Mouse (Mus musculus): ENCODE data around the gene Mindy4b-ps. TPM values are rescaled to one million over a fixed set of nuclear protein-coding genes. Genes with fewer than 3 reads are reported as not detected.

Gene Mindy4b-ps
- polyA plus RNA-seq, 1 experiment, result not detected

DNA sequence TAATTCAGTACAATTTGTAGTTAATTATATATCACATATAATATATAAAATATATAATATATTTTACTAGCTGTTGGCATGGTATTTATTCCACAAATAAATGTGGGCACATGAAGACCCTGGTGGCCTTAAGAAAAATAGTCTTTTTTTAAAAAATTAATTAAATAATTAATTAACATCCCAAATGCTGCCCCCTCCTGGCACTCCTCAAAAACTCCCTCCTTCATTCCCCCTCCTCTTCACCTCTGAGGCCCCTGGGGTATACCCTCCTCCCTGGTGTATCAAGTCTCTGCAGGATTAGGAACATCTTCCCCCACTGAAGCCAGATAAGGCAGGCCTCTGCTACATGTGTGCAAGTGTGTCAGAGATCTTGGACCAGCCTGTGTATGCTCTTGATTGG lies 73.4 kb downstream of the Mindy4b-ps start:
- Histone ChIP-seq H3K4me3 (ENCODE audit: insufficient read depth, low read length) (no peak overlapping the region), H3K27ac (ENCODE audit: insufficient read depth, low read depth, low read length) (no peak overlapping the region), H3K4me1 (ENCODE audit: control insufficient read depth, insufficient read depth, low read length) (no peaks in the 10 kb centered on the region)
- TF ChIP-seq CTCF (IDR thresholded peaks at IDR 0.05; ENCODE audit: low read depth, low read length), result no peak
- TF ChIP-seq POLR2A (IDR thresholded peaks at IDR 0.05; ENCODE audit: borderline replicate concordance, low read depth, low read length), result no peak

DNA sequence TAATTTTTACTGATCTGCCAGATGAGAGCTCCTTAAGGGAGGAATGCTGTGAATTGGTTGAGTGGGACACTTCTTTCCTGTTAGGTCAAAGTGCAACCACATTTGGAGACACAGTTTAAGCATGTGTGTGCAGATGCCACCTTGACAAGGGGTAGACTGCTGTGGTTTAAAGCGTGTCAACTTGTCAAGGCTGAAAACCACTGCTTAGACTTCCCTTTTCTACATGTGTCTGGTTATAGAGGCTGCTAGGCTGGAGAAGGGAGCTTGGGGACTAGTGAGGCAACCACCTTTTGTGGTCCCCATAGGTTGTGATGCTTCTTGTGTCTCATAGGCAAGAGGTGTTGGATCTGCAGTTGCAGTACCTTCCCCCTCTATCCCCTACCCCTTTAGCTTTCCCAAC lies 74.2 kb downstream of the Mindy4b-ps start:
- no peaks in the 10 kb centered on the region for H3K4me1 ChIP-seq (ENCODE audit: control insufficient read depth, insufficient read depth, low read length)
- H3K27ac ChIP-seq (ENCODE audit: insufficient read depth, low read depth, low read length), result no peak overlapping the region
- no peak overlapping the region for H3K4me3 ChIP-seq (ENCODE audit: insufficient read depth, low read length)
- TF ChIP-seq POLR2A (IDR thresholded peaks at IDR 0.05; ENCODE audit: borderline replicate concordance, low read depth, low read length) (no peak), CTCF (IDR thresholded peaks at IDR 0.05; ENCODE audit: low read depth, low read length) (no peak)

DNA sequence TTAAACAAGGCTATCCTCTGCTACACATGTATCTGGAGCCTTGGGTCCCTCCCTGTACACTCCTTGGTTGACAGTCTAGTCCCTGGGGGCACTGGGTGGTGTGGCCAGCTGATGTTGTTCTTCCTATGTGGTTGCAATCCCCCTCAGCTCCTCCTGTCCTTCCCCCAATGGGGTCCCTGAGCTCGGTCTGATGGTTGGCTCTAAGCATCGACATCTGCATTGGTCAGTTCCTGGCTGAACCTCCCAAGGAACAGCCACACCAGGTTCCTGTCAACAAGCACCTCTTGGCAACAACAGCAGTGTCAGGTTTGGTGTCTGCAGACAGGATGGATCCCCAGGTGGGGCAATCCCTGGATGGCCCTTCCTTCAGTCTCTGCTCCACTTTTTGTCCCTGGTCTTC lies 82.6 kb downstream of the Mindy4b-ps start:
- no peak overlapping the region for H3K4me3 ChIP-seq (ENCODE audit: insufficient read depth, low read length)
- no peak overlapping the region for H3K27ac ChIP-seq (ENCODE audit: insufficient read depth, low read depth, low read length)
- H3K4me1 ChIP-seq (ENCODE audit: control insufficient read depth, insufficient read depth, low read length), result no peaks in the 10 kb centered on the region
- TF ChIP-seq POLR2A (IDR thresholded peaks at IDR 0.05; ENCODE audit: borderline replicate concordance, low read depth, low read length) (no peak), CTCF (IDR thresholded peaks at IDR 0.05; ENCODE audit: low read depth, low read length) (no peak)

Other genes with a start within 250 kb of the Mindy4b-ps start
- gene Selenot, start 245.7 kb downstream of the Mindy4b-ps start, polyA plus RNA-seq (2012; ENCODE audit: insufficient read depth, insufficient read length, missing spikeins), result 110 and 114 TPM in 2 replicates
- gene Erich6, start 185.1 kb downstream of the Mindy4b-ps start, polyA plus RNA-seq (2012; ENCODE audit: insufficient read depth, insufficient read length, missing spikeins), result not detected in 2 replicates
- gene Siah2, start 129.9 kb downstream of the Mindy4b-ps start, polyA plus RNA-seq (2012; ENCODE audit: insufficient read depth, insufficient read length, missing spikeins), result 10.9 and 13.8 TPM in 2 replicates
- gene Clrn1, start 63.0 kb upstream of the Mindy4b-ps start, polyA plus RNA-seq (2012; ENCODE audit: insufficient read depth, insufficient read length, missing spikeins), result not detected in 2 replicates
- gene Med12l, start 183.5 kb upstream of the Mindy4b-ps start, polyA plus RNA-seq (2012; ENCODE audit: insufficient read depth, insufficient read length, missing spikeins), result 0.44 and 0.49 TPM in 2 replicates

Measured in bone marrow macrophage, adult 2 months (primary cell).